Mouse (Mus musculus) intestine, postnatal 0 days (tissue): ENCODE data around the gene Trim11. TPM values are rescaled to one million over a fixed set of nuclear protein-coding genes. Genes with fewer than 3 reads are reported as not detected.

Source experiments
- ATAC-seq: fragments of 200-750 bp; cut with Nextera tagmentation; 2 replicates; pipeline ENCODE4 v1.8.0; 2017; ENCODE audit warnings: mild to moderate bottlenecking, moderate TSS enrichment, moderate library complexity
- H3K27ac ChIP-seq: fragments of 300-500 bp; sonication (generic); 2 replicates; pipeline ENCODE4 v1.5.1; 2014; ENCODE audit warnings: mild to moderate bottlenecking, low read depth, low read length, moderate library complexity
- H3K27me3 ChIP-seq: fragments of 300-500 bp; sonication (generic); replicated peaks from 2 replicates; pipeline ENCODE4 v1.6.1; 2014; ENCODE audit warnings: low read length, mixed read lengths; ENCODE audit not compliant: control insufficient read depth, insufficient read depth
- H3K36me3 ChIP-seq: fragments of 300-500 bp; sonication (generic); 2 replicates; pipeline ENCODE4 v1.6.1; 2014; ENCODE audit warnings: mild to moderate bottlenecking, moderate library complexity; ENCODE audit not compliant: control insufficient read depth, insufficient read depth
- H3K4me1 ChIP-seq: fragments of 300-500 bp; sonication (generic); replicated peaks from 2 replicates; pipeline ENCODE4 v1.6.1; 2014; ENCODE audit warnings: antibody characterized with exemption, low read length, mixed read lengths; ENCODE audit not compliant: control insufficient read depth, insufficient read depth
- H3K4me2 ChIP-seq: fragments of 300-500 bp; sonication (generic); replicated peaks from 2 replicates; pipeline ENCODE4 v1.6.1; 2014; ENCODE audit warnings: low read depth, mild to moderate bottlenecking, moderate library complexity
- H3K4me3 ChIP-seq: fragments of 300-500 bp; sonication (generic); 2 replicates; pipeline ENCODE4 v1.5.1; 2014; ENCODE audit warnings: low read depth, low read length
- H3K9ac ChIP-seq: fragments of 300-500 bp; sonication (generic); 2 replicates; pipeline ENCODE4 v1.6.1; 2014; ENCODE audit warnings: mild to moderate bottlenecking, low read depth, low read length
- H3K9me3 ChIP-seq: fragments of 300-500 bp; sonication (generic); 2 replicates; pipeline ENCODE4 v1.6.1; 2016; ENCODE audit warnings: mixed run types; ENCODE audit not compliant: control insufficient read depth
- CTCF ChIP-seq: sonication (generic); IDR thresholded peaks from 2 replicates; pipeline ENCODE4 v1.5.1; 2016; ENCODE audit warnings: low read depth, mild to moderate bottlenecking, control low read depth, antibody characterized with exemption, moderate library complexity
- whole genome bisulfite sequencing: fragments of 180-500 bp; shearing (Covaris S2); extraction: QIAGEN DNeasy Blood & Tissue Kit; methylation state at CpG from one replicate; pipeline ENCODE4 v1.1.7; 2014; 5-methylcytosine and 5-hydroxymethylcytosine counted together
- polyA plus RNA-seq: library from polyadenylated mRNA; unstranded; fragments of >200 nt; fragmentation: Nextera tagmentation; extraction: Ambion mirVana; gene quantifications from 2 replicates; pipeline ENCODE4 v1.2.1, GENCODE M21; 2015

Gene Trim11
- polyA plus RNA-seq = 8.9 and 9.7 TPM in 2 replicates

DNA sequence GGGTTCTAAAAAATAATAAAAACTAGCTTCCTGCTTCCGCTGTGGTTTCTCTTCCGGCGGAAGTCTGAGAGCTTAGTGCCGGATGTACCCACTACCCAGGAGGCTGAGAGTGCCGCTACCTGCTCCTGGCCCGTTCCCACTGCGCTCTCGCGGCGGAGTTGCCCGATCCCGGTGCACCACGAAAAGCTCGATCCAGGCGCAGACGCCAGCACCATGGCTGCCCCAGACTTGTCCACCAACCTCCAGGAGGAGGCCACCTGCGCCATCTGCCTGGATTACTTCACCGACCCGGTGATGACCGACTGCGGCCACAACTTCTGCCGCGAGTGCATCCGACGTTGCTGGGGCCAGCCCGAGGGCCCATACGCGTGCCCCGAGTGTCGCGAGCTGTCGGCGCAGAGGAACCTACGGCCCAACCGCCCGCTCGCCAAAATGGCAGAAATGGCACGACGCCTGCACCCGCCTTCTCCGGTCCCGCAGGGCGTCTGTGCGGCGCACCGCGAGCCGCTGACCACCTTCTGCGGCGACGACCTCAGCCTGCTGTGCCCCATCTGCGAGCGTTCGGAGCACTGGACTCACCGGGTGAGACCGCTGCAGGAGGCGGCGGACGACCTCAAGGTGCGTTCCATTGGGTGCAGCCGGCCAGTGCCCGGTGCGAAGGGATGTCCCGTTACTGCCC, at the start of gene Trim11:
Gene Trim11, plus strand, starts transcription at position 67 of the 679 bp plus-strand sequence.
- Histone ChIP-seq H3K27ac (peak within 1 kb of the TSS; percentile 70), H3K27me3 (no peaks in the 10 kb centered on the region), H3K9ac (peak within 1 kb of the TSS; percentile 85), H3K4me3 (peak within 1 kb of the TSS; percentile 98), H3K4me2 (peak within 1 kb of the TSS; percentile 92), H3K9me3 (no peaks in the 10 kb centered on the region), H3K4me1 (peaks cover 11% of the 10 kb centered on the region), H3K36me3 (peaks cover 21% of the 10 kb centered on the region)
- ATAC-seq = peak; percentile 48
- 0 out of 2 replicates have a peak, but pooled peaks have one; percentile 11 for TF ChIP-seq CTCF
- WGBS = under 1% methylated on average over 64 of the region's 64 CpGs

DNA sequence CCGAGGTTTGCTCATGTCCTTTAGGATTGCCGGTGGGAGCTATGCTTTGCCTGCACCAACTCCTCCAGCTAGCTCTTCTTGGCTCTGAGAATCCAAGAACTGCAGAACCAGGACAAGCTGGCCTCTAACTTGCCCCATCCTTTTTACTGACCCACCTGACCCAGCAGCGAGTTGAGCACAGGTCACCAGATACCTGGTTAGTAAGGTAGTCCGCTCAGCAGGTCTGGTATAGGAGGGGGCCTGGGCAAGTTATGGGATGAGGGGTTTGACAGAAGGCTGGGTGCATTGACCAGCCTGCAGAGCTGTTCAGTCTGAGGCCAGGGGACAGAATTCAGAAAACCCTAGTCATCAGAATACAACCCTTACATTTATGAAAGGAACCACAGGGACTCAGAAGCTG, 48.8 kb upstream of the Trim11 start:
- no peaks in the 10 kb centered on the region for H3K27me3 ChIP-seq
- no peak for ATAC-seq
- no peak overlapping the region for H3K27ac ChIP-seq
- H3K9me3 ChIP-seq = no peaks in the 10 kb centered on the region
- no peak overlapping the region for H3K4me3 ChIP-seq
- H3K4me1 ChIP-seq = no peaks in the 10 kb centered on the region
- H3K4me2 ChIP-seq = no peak overlapping the region
- 73% methylated on average over 3 of the region's 4 CpGs for WGBS
- H3K9ac ChIP-seq = no peak overlapping the region
- peaks cover 14% of the 10 kb centered on the region for H3K36me3 ChIP-seq
- TF ChIP-seq CTCF = no peak

DNA sequence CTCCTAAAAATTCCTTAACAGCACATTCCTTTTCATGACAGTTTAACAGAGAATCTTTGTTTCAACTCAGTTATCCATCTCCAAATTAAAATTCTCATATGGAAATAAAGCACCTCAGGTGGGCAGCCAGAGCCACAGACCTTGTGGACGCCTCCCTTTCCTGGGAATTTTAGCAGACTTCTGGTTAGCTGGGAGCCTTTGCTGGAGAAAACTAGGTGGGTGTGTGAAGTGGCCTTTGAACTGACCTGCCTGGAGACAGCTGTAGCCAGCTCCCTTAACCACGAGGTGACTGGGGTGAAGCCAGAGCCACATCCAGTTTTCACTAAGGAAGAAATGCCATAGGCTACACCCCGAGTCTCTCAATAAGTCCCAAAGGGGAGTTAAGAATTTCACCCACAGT, 48.3 kb upstream of the Trim11 start:
- peaks cover 20% of the 10 kb centered on the region for H3K36me3 ChIP-seq
- WGBS = 24% methylated on average over 3 of the region's 3 CpGs
- ATAC-seq = no peak
- no peak overlapping the region for H3K4me2 ChIP-seq
- no peak overlapping the region for H3K27ac ChIP-seq
- H3K9me3 ChIP-seq = no peaks in the 10 kb centered on the region
- TF ChIP-seq CTCF = no peak
- H3K4me1 ChIP-seq = no peaks in the 10 kb centered on the region
- no peak overlapping the region for H3K4me3 ChIP-seq
- H3K27me3 ChIP-seq = no peaks in the 10 kb centered on the region
- H3K9ac ChIP-seq = no peak overlapping the region

DNA sequence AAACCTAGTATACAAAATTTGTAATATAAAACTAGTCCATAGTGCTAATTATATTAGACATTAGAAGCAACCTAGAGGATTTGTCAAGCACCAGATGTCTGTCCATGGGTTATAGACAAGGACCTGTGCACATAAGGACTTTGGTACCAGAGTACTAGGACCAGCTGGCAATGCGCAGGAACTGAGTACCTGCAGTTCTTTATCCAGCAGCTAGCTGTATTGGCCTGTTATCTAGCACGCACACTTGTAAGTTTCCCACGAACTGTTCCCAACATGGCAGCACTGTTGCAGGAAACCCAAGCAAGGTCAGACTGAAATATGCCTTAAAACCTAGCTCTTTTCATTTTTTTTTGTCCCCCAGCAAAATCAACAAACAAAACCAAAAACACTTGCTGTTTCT, 47.6 kb upstream of the Trim11 start:
- TF ChIP-seq CTCF = no peak
- H3K4me2 ChIP-seq = no peak overlapping the region
- no peaks in the 10 kb centered on the region for H3K27me3 ChIP-seq
- WGBS = 76% methylated on average over 3 of the region's 3 CpGs
- H3K9me3 ChIP-seq = no peaks in the 10 kb centered on the region
- no peak overlapping the region for H3K4me3 ChIP-seq
- no peak for ATAC-seq
- no peaks in the 10 kb centered on the region for H3K4me1 ChIP-seq
- no peak overlapping the region for H3K9ac ChIP-seq
- H3K36me3 ChIP-seq = peaks cover 20% of the 10 kb centered on the region
- H3K27ac ChIP-seq = no peak overlapping the region

DNA sequence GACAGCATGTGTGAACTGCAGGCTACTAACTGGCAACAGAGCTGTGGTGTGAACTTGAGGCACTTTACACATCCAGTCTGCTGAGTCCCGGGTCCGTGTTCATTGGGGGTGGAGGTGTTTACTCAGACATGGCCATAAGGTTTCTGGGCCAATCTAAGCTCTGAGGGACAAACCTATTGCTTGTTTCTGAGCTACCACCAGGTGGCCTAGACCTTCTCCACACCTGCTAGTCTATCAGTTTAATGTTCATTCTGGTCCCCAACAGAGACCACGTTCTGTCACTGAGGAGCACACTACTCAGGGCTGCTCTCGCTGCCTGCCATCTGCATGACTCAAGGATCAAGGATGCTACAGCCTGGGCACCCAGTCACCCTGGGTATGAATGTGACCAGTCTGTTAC, 46.3 kb upstream of the Trim11 start:
- WGBS = 43% methylated on average over 4 of the region's 4 CpGs
- Histone ChIP-seq H3K27ac (peak overlapping the region; percentile 2; the same call in 1 of the 2 replicates), H3K4me3 (no peak overlapping the region), H3K27me3 (no peaks in the 10 kb centered on the region), H3K36me3 (peaks cover 31% of the 10 kb centered on the region), H3K9ac (no peak overlapping the region), H3K4me2 (no peak overlapping the region), H3K4me1 (no peaks in the 10 kb centered on the region), H3K9me3 (no peaks in the 10 kb centered on the region)
- no peak for ATAC-seq
- peak; percentile 66 for TF ChIP-seq CTCF

DNA sequence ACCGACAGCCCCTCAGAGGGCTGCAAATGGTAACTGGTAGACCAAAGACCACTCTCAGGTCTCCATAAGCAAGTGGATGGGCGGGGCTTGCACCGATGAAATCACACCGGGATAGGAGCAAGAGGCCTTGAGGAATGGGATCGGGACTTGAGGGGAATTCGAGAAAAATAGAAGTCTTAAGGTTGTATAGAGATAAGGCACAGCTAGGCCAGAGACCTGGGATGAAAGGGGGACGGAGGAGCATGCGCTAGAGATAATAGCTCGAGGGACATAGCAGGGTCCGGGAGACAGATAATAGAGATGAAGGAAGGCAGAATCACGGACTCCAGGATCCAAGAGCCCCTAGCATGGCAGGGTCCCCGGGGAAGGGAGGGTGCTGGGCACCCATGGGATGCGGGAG, 40.0 kb upstream of the Trim11 start:
- no peaks in the 10 kb centered on the region for H3K4me1 ChIP-seq
- no peak for ATAC-seq
- TF ChIP-seq CTCF = no peak
- H3K27me3 ChIP-seq = no peaks in the 10 kb centered on the region
- H3K9ac ChIP-seq = peak overlapping the region; percentile 89
- H3K9me3 ChIP-seq = no peaks in the 10 kb centered on the region
- 1% methylated on average over 13 of the region's 13 CpGs for WGBS
- H3K4me2 ChIP-seq = peak overlapping the region; percentile 98
- H3K36me3 ChIP-seq = peaks cover 31% of the 10 kb centered on the region
- H3K27ac ChIP-seq = peak overlapping the region; percentile 91; the same call in 1 of the 2 replicates
- peak overlapping the region; percentile 84 for H3K4me3 ChIP-seq
